9 mouse cellular contexts compared by ENCODE assay signal in genomic region chr5:34931516-34932457, GRCm38 (mm10). TPM values are rescaled to one million over a fixed set of nuclear protein-coding genes. Genes with fewer than 3 reads are reported as not detected.
DNase-seq lines count a peak whose midpoint lies in the region; ATAC-seq lines count a peak whose summit lies in the region.
"Had no signal": no experiment of that assay in that cellular context is flagged by ENCODE, and none has a peak within 500 bp of the region (broad histone marks: within the 10 kb centered on the region; RNA-seq: fewer than 3 reads in every experiment).

No protein-coding gene starts in this region.

- ATAC-seq in embryonic facial prominence, embryonic 11.5 days (replicated peaks; ENCODE audit: insufficient number of reproducible peaks, low FRiP score, low TSS enrichment, low read depth) = no peak
- ATAC-seq in hindbrain, embryonic 12.5 days (ENCODE audit: low FRiP score) = 0 out of 2 replicates have a peak, but pooled peaks have one; percentile 32
- peak; percentile 76 for ATAC-seq in lung, embryonic 16.5 days (ENCODE audit: low read depth)
- no peak for ATAC-seq in frontal cortex, adult (ENCODE audit: low TSS enrichment)

- no peaks in the 10 kb centered on the region for H3K9me3 ChIP-seq in embryonic facial prominence, embryonic 11.5 days (replicated peaks; ENCODE audit: control insufficient read depth, low read length)
- H3K9me3 ChIP-seq in hindbrain, embryonic 12.5 days (replicated peaks) = no peaks in the 10 kb centered on the region
- H3K9me3 ChIP-seq in lung, embryonic 16.5 days (ENCODE audit: control insufficient read depth, low read length) = 0 out of 2 replicates have a peak, but pooled peaks cover 2% of the 10 kb centered on the region

- no peak overlapping the region for H3K9ac ChIP-seq in embryonic facial prominence, embryonic 11.5 days (replicated peaks; ENCODE audit: low read length)
- H3K9ac ChIP-seq in hindbrain, embryonic 12.5 days = no peak overlapping the region
- H3K9ac ChIP-seq in lung, embryonic 16.5 days (ENCODE audit: low read length) = no peak overlapping the region

- 45% methylated on average over 11 of the region's 11 CpGs for WGBS in embryonic facial prominence, embryonic 11.5 days
- 45% methylated on average over 11 of the region's 11 CpGs for WGBS in hindbrain, embryonic 12.5 days
- WGBS in lung, embryonic 16.5 days = 24% methylated on average over 11 of the region's 11 CpGs

- H3K4me3 ChIP-seq in embryonic facial prominence, embryonic 11.5 days (ENCODE audit: low read depth, low read length) = no peak overlapping the region
- H3K4me3 ChIP-seq in hindbrain, embryonic 12.5 days = no peak overlapping the region
- no peak overlapping the region for H3K4me3 ChIP-seq in lung, embryonic 16.5 days (ENCODE audit: low read length)

- H3K27ac ChIP-seq in embryonic facial prominence, embryonic 11.5 days (replicated peaks; ENCODE audit: low read depth, low read length) = peak overlapping the region; percentile 65
- H3K27ac ChIP-seq in hindbrain, embryonic 12.5 days = peak overlapping the region; percentile 67
- peak overlapping the region; percentile 56 for H3K27ac ChIP-seq in lung, embryonic 16.5 days (ENCODE audit: low read length)

- H3K36me3 ChIP-seq in embryonic facial prominence, embryonic 11.5 days (replicated peaks; ENCODE audit: control insufficient read depth, insufficient read depth, low read depth, low read length) = no peaks in the 10 kb centered on the region
- H3K36me3 ChIP-seq in hindbrain, embryonic 12.5 days = no peaks in the 10 kb centered on the region
- H3K36me3 ChIP-seq in lung, embryonic 16.5 days (ENCODE audit: control insufficient read depth, insufficient read depth, low read length) = no peaks in the 10 kb centered on the region

- no peaks in the 10 kb centered on the region; the same call in 1 of the 2 replicates for H3K4me1 ChIP-seq in embryonic facial prominence, embryonic 11.5 days (ENCODE audit: control insufficient read depth, insufficient read depth, low read length)
- peaks cover 16% of the 10 kb centered on the region for H3K4me1 ChIP-seq in hindbrain, embryonic 12.5 days
- peaks cover 14% of the 10 kb centered on the region for H3K4me1 ChIP-seq in lung, embryonic 16.5 days (replicated peaks; ENCODE audit: control insufficient read depth, insufficient read depth, low read length)

- DNase-seq in embryo, embryonic 10.5 days (ENCODE audit: low spot score) = peak; percentile 35
- no peak for DNase-seq in embryo, embryonic 9.5 days (ENCODE audit: extremely low spot score)
- peak; percentile 31 for DNase-seq in embryonic facial prominence, embryonic 11.5 days (ENCODE audit: low spot score)
- no peak for DNase-seq in cerebellum, adult 8-10 months
- no peak for DNase-seq in frontal cortex, postnatal 36 days (ENCODE audit: low spot score in 2 of 2)
- DNase-seq: right cerebral cortex, postnatal 4 days had no signal

- H3K27me3 ChIP-seq in embryonic facial prominence, embryonic 11.5 days (ENCODE audit: control insufficient read depth, insufficient read depth, low read length) = no peaks in the 10 kb centered on the region
- H3K27me3 ChIP-seq in hindbrain, embryonic 12.5 days = no peaks in the 10 kb centered on the region
- H3K27me3 ChIP-seq in lung, embryonic 16.5 days (ENCODE audit: control insufficient read depth, insufficient read depth, low read depth, low read length) = no peaks in the 10 kb centered on the region

- no peak overlapping the region for H3K4me2 ChIP-seq in embryonic facial prominence, embryonic 11.5 days (ENCODE audit: low read depth, low read length)
- no peak overlapping the region for H3K4me2 ChIP-seq in hindbrain, embryonic 12.5 days (replicated peaks)
- no peak overlapping the region for H3K4me2 ChIP-seq in lung, embryonic 16.5 days (ENCODE audit: low read depth, low read length)

RNA-seq across cellular contexts. Expression of gene Rgs12, which starts 17.5 kb away (rescaled TPM):
- 33.7 and 34.4 TPM in 2 replicates for polyA plus RNA-seq in embryonic facial prominence, embryonic 11.5 days (2014; fragmentation: Nextera tagmentation; extraction: Ambion mirVana)
- polyA plus RNA-seq in hindbrain, embryonic 12.5 days (2016; fragmentation: Nextera tagmentation; extraction: Ambion mirVana) = 65.3 and 67.3 TPM in 2 replicates
- 34.3 and 34.7 TPM in 2 replicates for polyA plus RNA-seq in lung, embryonic 16.5 days (2015; fragmentation: Nextera tagmentation; extraction: Ambion mirVana)

RNA-seq across cellular contexts. Expression of gene Msantd1, which starts 24.0 kb away (rescaled TPM):
- 0.80 and 0.84 TPM in 2 replicates for polyA plus RNA-seq in embryonic facial prominence, embryonic 11.5 days (2014; fragmentation: Nextera tagmentation; extraction: Ambion mirVana)
- polyA plus RNA-seq in hindbrain, embryonic 12.5 days (2016; fragmentation: Nextera tagmentation; extraction: Ambion mirVana) = 1.6 TPM in 2 replicates
- 0.85 and 1.1 TPM in 2 replicates for polyA plus RNA-seq in lung, embryonic 16.5 days (2015; fragmentation: Nextera tagmentation; extraction: Ambion mirVana)

Comparison
In these comparisons a context has a peak if more than half of its experiments do, and no peak if none do; other contexts are left out.
1. DNase-seq: peak in embryo, embryonic 10.5 days (single experiment) and embryonic facial prominence, embryonic 11.5 days (single experiment); none in embryo, embryonic 9.5 days (single experiment), cerebellum, adult 8-10 months (single experiment) and frontal cortex, postnatal 36 days (0 of 2).
2. ATAC-seq: peak in hindbrain, embryonic 12.5 days (single experiment) and lung, embryonic 16.5 days (single experiment); none in embryonic facial prominence, embryonic 11.5 days (single experiment) and frontal cortex, adult (single experiment).
3. Peak in every context shown above with its lines, with median percentiles within 50 percentile points of each other: H3K27ac ChIP-seq.